Mouse (Mus musculus): ENCODE results near the gene 9230104L09Rik. TPM values are rescaled to one million over a fixed set of nuclear protein-coding genes. Genes with fewer than 3 reads are reported as not detected.
A peak's percentile ranks its signal among the peaks of the same experiment; 100 is the strongest.

The 9230104L09Rik gene
- polyA plus RNA-seq, 1 experiment from 2014 or later: not detected

GRCm38 (mm10) chr2:148851116-148851906 lies 13.5 kb downstream of the 9230104L09Rik start:
- WGBS: 51% methylated on average over 8 of the region's 8 CpGs
- ATAC-seq (ENCODE audit: low FRiP score, low read depth): peak; percentile 71
- Histone ChIP-seq H3K9me3 (no peaks in the 10 kb centered on the region), H3K4me3 (no peak overlapping the region), H3K4me1 (no peaks in the 10 kb centered on the region), H3K27me3 (no peaks in the 10 kb centered on the region), H3K36me3 (no peaks in the 10 kb centered on the region), H3K27ac (replicated peaks) (no peak overlapping the region), H3K9ac (replicated peaks) (no peak overlapping the region), H3K4me2 (replicated peaks) (no peak overlapping the region)

- Histone ChIP-seq H3K4me1 (no peaks in the 10 kb centered on the region), H3K9me3 (no peaks in the 10 kb centered on the region), H3K27me3 (no peaks in the 10 kb centered on the region), H3K27ac (replicated peaks) (no peak overlapping the region), H3K36me3 (no peaks in the 10 kb centered on the region), H3K9ac (replicated peaks) (no peak overlapping the region), H3K4me3 (no peak overlapping the region), H3K4me2 (replicated peaks) (no peak overlapping the region)
- WGBS: 84% methylated on average over 2 of the region's 2 CpGs
- no peak for ATAC-seq (ENCODE audit: low FRiP score, low read depth)
These were observed 25.6 kb downstream of the 9230104L09Rik start for GRCm38 (mm10) chr2:148839224-148839623.

GRCm38 (mm10) chr2:148838075-148838777 lies 26.6 kb downstream of the 9230104L09Rik start:
- H3K4me2 ChIP-seq (replicated peaks): no peak overlapping the region
- H3K27me3 ChIP-seq: no peaks in the 10 kb centered on the region
- 78% methylated on average over 5 of the region's 5 CpGs for WGBS
- H3K27ac ChIP-seq (replicated peaks): no peak overlapping the region
- no peaks in the 10 kb centered on the region for H3K9me3 ChIP-seq
- no peaks in the 10 kb centered on the region for H3K4me1 ChIP-seq
- no peaks in the 10 kb centered on the region for H3K36me3 ChIP-seq
- H3K4me3 ChIP-seq: no peak overlapping the region
- no peak overlapping the region for H3K9ac ChIP-seq (replicated peaks)
- no peak for ATAC-seq (ENCODE audit: low FRiP score, low read depth)

GRCm38 (mm10) chr2:148834912-148835311 lies 29.9 kb downstream of the 9230104L09Rik start, which contains the start of gene Cst9:
Gene Cst9, plus strand, starts transcription at chr2:148835147.
- Histone ChIP-seq H3K36me3 (no peaks in the 10 kb centered on the region), H3K27ac (replicated peaks) (no peak within 1 kb of the TSS), H3K9me3 (no peaks in the 10 kb centered on the region), H3K4me3 (no peak within 1 kb of the TSS), H3K4me2 (replicated peaks) (no peak within 1 kb of the TSS), H3K9ac (replicated peaks) (no peak within 1 kb of the TSS), H3K4me1 (no peaks in the 10 kb centered on the region), H3K27me3 (no peaks in the 10 kb centered on the region)
- WGBS: 66% methylated on average over 4 of the region's 4 CpGs
- no peak for ATAC-seq (ENCODE audit: low FRiP score, low read depth)

GRCm38 (mm10) chr2:148825986-148826385 lies 38.9 kb downstream of the 9230104L09Rik start:
- Histone ChIP-seq H3K4me2 (replicated peaks) (no peak overlapping the region), H3K4me1 (no peaks in the 10 kb centered on the region), H3K9me3 (no peaks in the 10 kb centered on the region), H3K36me3 (no peaks in the 10 kb centered on the region), H3K27ac (replicated peaks) (no peak overlapping the region), H3K9ac (replicated peaks) (no peak overlapping the region), H3K4me3 (no peak overlapping the region), H3K27me3 (no peaks in the 10 kb centered on the region)
- WGBS: 77% methylated on average over 1 of the region's 1 CpGs
- ATAC-seq (ENCODE audit: low FRiP score, low read depth): no peak

GRCm38 (mm10) chr2:148819909-148820308 lies 44.9 kb downstream of the 9230104L09Rik start, which contains the start of gene Cst13:
Gene Cst13, plus strand, starts transcription at chr2:148820081.
- no peak within 1 kb of the TSS for H3K4me2 ChIP-seq (replicated peaks)
- no peak within 1 kb of the TSS for H3K27ac ChIP-seq (replicated peaks)
- no peak within 1 kb of the TSS for H3K9ac ChIP-seq (replicated peaks)
- no peak for ATAC-seq (ENCODE audit: low FRiP score, low read depth)
- no peaks in the 10 kb centered on the region for H3K36me3 ChIP-seq
- no peaks in the 10 kb centered on the region for H3K9me3 ChIP-seq
- H3K4me3 ChIP-seq: no peak within 1 kb of the TSS
- no peaks in the 10 kb centered on the region for H3K4me1 ChIP-seq
- H3K27me3 ChIP-seq: no peaks in the 10 kb centered on the region

GRCm38 (mm10) chr2:148806696-148807095 lies 58.1 kb downstream of the 9230104L09Rik start:
- 84% methylated on average over 6 of the region's 6 CpGs for WGBS
- Histone ChIP-seq H3K9me3 (no peaks in the 10 kb centered on the region), H3K27me3 (no peaks in the 10 kb centered on the region), H3K27ac (replicated peaks) (no peak overlapping the region), H3K4me1 (no peaks in the 10 kb centered on the region), H3K9ac (replicated peaks) (no peak overlapping the region), H3K4me2 (replicated peaks) (no peak overlapping the region), H3K36me3 (no peaks in the 10 kb centered on the region), H3K4me3 (no peak overlapping the region)
- ATAC-seq (ENCODE audit: low FRiP score, low read depth): no peak

- Histone ChIP-seq H3K27me3 (no peaks in the 10 kb centered on the region), H3K9me3 (no peaks in the 10 kb centered on the region), H3K9ac (replicated peaks) (no peak overlapping the region), H3K4me3 (no peak overlapping the region), H3K4me2 (replicated peaks) (no peak overlapping the region), H3K36me3 (no peaks in the 10 kb centered on the region), H3K4me1 (no peaks in the 10 kb centered on the region), H3K27ac (replicated peaks) (no peak overlapping the region)
- ATAC-seq (ENCODE audit: low FRiP score, low read depth): no peak
- 76% methylated on average over 3 of the region's 3 CpGs for WGBS
These were observed 63.3 kb downstream of the 9230104L09Rik start for GRCm38 (mm10) chr2:148801491-148801921.

- H3K4me2 ChIP-seq (replicated peaks): no peak within 1 kb of the TSS
- no peak within 1 kb of the TSS for H3K4me3 ChIP-seq
- no peaks in the 10 kb centered on the region for H3K36me3 ChIP-seq
- no peaks in the 10 kb centered on the region for H3K4me1 ChIP-seq
- WGBS: 93% methylated on average over 1 of the region's 1 CpGs
- ATAC-seq (ENCODE audit: low FRiP score, low read depth): no peak
- no peak within 1 kb of the TSS for H3K27ac ChIP-seq (replicated peaks)
- no peak within 1 kb of the TSS for H3K9ac ChIP-seq (replicated peaks)
- H3K9me3 ChIP-seq: no peaks in the 10 kb centered on the region
- H3K27me3 ChIP-seq: no peaks in the 10 kb centered on the region
These were observed 66.4 kb downstream of the 9230104L09Rik start, which contains the start of gene Cst8 for GRCm38 (mm10) chr2:148798485-148798884. Gene Cst8, plus strand, starts transcription at chr2:148798785.

Other genes with a start within 250 kb of the 9230104L09Rik start
- 87.3 and 97.9 TPM in 2 replicates for gene Nxt1, start 192.4 kb downstream of the 9230104L09Rik start, polyA plus RNA-seq (2016; fragmentation: Nextera tagmentation; extraction: Ambion mirVana)
- 22.1 and 23.6 TPM in 2 replicates for gene Gzf1, start 184.0 kb downstream of the 9230104L09Rik start, polyA plus RNA-seq (2016; fragmentation: Nextera tagmentation; extraction: Ambion mirVana)
- 22.9 and 26.6 TPM in 2 replicates for gene Napb, start 132.6 kb downstream of the 9230104L09Rik start, polyA plus RNA-seq (2016; fragmentation: Nextera tagmentation; extraction: Ambion mirVana)
- not detected in 2 replicates for gene Cstl1, start 114.7 kb downstream of the 9230104L09Rik start, polyA plus RNA-seq (2016; fragmentation: Nextera tagmentation; extraction: Ambion mirVana)
- gene Cst11, start 93.5 kb downstream of the 9230104L09Rik start, polyA plus RNA-seq (2016; fragmentation: Nextera tagmentation; extraction: Ambion mirVana): not detected in 2 replicates
- not detected in 2 replicates for gene 8030411F24Rik, start 83.0 kb downstream of the 9230104L09Rik start, polyA plus RNA-seq (2016; fragmentation: Nextera tagmentation; extraction: Ambion mirVana)
- not detected in 2 replicates for gene Cst12, start 75.7 kb downstream of the 9230104L09Rik start, polyA plus RNA-seq (2016; fragmentation: Nextera tagmentation; extraction: Ambion mirVana)
- not detected in 2 replicates for gene Cst8, start 66.3 kb downstream of the 9230104L09Rik start, polyA plus RNA-seq (2016; fragmentation: Nextera tagmentation; extraction: Ambion mirVana)
- gene Cst13, start 45.0 kb downstream of the 9230104L09Rik start, polyA plus RNA-seq (2016; fragmentation: Nextera tagmentation; extraction: Ambion mirVana): not detected in 2 replicates
- not detected in 2 replicates for gene Cst9, start 29.9 kb downstream of the 9230104L09Rik start, polyA plus RNA-seq (2016; fragmentation: Nextera tagmentation; extraction: Ambion mirVana)
- 325 and 355 TPM in 2 replicates for gene Cst3, start 10.7 kb upstream of the 9230104L09Rik start, polyA plus RNA-seq (2016; fragmentation: Nextera tagmentation; extraction: Ambion mirVana)
- gene Gm1330, start 138.2 kb upstream of the 9230104L09Rik start, polyA plus RNA-seq (2016; fragmentation: Nextera tagmentation; extraction: Ambion mirVana): not detected in 2 replicates
- gene Gm10750, start 152.2 kb upstream of the 9230104L09Rik start, polyA plus RNA-seq (2016; fragmentation: Nextera tagmentation; extraction: Ambion mirVana): not detected in 2 replicates